Mouse (Mus musculus) frontal cortex, postnatal 10 days (tissue): ENCODE results near the gene Hes6.

Source experiments
- DNase-seq, 2 experiments: peaks; one replicate each; pipeline ENCODE4 v3.0.0; 2022; ENCODE audit warnings: low spot score in 2 of 2, mixed read lengths in 1 of 2

Gene Hes6

DNA sequence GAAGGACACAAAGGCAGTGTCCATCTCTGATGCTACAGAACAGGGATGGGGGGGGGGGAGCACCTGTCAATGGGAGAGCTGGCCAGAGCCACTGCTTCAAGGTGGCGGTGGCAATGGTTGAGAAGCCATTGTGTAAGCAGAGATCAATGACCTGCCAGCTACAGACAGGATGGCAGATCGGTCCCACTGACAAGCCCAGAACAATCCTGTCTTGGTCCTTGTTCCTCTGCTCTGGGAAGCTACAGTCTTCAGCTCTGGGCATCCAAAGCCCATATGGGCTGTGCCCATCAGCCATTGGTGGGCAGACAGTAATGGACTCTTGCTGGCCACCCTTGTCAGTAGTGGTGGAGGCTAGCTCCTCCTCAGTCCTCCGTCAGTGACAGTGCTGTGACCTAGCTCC is 28.0 kb upstream of the Hes6 start:
- DNase-seq, result no peak

DNA sequence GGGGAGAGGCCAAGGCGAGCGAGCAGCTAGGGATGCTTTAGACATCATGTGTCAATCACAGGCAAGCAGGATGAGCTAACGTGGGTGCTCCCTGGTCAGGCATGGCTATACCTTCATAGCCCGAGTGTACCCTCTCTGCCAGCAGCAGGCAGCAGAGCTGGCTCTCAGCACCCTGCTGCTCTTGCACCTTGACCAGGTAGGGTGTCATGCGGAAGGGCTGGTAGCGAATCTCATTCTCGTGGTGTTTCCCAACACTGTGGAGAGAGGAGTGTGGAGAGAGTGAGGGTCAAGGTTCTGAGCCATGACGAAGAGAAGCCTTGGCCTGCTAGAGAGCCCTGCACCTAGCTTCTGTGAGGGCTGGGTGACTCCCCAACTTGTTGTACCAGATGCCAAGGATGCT is 25.9 kb upstream of the Hes6 start:
- DNase-seq, result no peak

DNA sequence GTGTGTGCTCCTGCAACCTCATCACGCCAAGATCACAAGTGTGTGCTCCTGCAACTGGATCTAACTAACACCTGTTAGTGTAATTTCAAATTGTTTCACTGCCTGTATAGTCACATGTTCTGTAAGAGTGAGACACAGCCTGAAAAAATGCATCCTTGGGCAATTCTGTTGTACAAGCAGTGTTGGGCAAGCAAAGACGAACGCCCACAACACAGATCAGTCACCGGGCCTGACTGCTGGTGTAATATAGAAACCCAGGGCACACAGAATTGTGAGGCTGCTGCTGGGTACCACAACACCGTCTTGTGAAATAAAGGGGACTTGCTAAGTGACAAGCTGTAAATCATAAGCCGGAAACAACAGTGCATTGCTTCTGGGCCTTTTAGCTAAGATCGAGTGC is 23.7 kb upstream of the Hes6 start:
- no peak for DNase-seq

DNA sequence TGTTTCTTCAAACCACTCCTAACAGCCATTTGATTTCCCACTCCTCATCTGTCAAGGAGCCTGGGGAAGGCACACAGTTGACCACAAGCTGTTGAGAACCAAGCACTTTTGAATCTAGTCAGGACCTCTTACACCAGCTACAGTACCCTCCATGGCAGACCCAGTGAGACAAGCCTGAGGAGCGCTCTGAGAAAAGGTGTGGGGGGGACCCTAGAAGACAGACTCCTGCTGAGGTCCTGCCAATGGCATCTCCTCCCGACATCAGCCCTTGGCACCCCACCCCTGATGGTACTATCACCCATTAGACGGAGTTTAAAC is 23.2 kb upstream of the Hes6 start:
- no peak for DNase-seq

DNA sequence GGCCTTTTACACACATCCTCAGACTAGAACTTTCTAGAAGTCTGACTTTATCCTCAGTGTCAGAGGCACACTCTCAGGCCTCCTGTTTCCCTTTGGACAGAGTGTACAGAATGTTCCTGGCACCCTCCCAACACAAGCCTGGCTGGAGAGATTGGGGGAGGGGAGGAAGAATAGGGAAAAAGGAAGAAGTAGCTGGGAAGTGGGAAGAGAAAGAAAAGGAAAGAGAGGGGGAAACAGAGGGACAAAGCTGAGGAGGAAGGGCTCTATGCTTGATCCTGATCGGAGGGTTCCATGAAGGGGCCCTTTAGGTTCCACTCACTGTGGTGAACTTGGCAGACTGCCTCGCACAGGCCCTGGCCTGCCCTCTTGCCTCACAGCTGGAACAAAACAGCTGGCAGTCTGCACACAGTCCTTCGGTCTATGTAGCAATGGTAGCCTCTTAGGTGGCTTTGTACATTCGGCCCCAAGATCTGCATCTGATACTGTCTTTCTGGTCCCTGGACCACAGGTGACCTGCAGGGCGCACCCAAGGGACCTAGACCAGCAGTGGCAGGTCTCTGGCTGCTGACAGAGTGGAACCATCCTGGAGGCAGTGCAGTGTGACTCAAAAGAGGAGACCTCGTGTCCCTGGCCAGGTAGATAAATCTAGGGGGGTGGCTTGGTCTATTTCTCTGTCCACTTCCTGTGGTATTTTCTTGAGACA is 22.7 kb upstream of the Hes6 start:
- peak in 1 of 2 experiments; percentile 39 for DNase-seq

DNA sequence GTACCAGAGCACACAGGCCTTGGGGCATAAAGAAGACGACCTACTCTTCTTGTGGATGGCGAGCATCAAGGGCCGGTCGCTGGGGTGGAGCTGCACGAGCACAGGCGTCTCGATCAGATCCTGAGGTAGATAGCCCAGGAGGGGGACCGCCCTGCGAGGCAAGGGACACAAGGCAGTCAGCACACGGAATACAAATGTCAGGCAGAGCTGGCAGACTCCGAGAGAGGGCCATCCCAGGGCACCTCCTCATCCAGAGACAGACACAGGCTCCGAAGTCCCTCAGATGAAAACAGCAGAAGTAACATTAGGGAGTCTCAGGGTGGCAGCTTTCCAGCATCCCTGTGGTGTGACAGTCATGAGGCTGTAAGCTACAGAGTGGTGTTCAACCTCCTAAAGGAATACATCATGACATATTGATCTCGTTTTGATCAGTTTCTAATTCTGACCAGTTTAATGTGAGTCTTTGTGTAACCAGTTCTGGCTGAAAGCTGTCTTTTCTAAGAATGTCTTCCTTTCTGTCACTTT is 21.8 kb upstream of the Hes6 start:
- DNase-seq, result no peak

DNA sequence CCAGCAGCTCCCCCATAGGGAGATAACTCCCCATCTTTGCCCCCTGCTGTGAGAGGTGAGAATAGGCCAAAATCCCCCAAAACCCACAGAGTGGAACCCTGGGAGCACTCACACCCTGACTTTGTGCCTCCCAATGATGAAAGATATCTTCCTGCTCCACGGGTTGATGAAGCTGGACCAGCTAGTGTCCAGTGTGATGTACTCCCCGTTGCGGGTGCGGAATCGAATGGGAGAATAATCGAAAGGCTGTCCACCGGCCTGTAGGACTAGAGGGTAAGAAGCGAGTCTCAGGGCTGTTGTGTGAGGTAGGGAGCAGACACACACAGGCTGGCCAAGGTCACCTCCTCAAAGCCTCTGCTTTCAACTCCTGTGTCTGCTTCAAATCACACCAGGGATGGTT is 21.1 kb upstream of the Hes6 start:
- DNase-seq, result no peak

DNA sequence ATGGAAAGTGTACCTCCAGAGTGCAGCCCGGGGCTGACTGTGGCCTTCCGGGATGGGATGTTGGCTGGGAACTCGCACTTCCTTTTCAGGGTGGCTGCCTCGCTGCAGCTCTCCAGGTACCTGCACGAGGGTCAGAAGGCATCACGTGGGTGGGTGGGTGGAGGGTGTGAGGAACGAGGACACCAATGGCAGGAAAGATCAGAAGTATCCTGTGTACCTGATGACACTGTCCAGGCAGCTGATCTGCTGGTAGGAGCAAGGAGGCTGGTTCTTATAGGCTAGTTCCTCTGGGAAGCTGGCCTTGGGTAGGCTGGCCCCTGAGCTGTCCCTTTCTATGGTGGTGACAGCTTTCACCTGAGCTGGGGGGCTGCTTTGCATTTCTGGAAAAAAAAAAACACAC is 16.9 kb upstream of the Hes6 start:
- no peak for DNase-seq

DNA sequence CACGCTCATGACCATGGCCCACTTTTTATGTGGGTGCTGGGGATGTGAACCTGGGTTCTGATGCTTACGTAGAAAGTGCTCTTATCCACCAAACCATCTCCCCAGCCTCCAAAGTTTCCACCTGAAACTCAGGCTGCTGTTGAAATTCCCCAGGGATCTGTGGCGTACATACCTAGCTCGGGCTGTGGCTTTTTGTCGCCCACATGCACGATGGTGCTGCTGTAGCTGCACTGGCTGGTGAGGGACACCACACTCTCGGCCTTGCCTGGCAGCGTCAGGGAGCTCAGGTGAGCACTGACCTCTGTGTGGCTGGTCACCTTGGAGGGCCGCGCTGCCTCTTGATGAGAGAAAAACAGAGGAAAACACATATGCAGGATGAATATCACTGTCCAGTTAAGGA is 15.4 kb upstream of the Hes6 start:
- DNase-seq, result no peak

DNA sequence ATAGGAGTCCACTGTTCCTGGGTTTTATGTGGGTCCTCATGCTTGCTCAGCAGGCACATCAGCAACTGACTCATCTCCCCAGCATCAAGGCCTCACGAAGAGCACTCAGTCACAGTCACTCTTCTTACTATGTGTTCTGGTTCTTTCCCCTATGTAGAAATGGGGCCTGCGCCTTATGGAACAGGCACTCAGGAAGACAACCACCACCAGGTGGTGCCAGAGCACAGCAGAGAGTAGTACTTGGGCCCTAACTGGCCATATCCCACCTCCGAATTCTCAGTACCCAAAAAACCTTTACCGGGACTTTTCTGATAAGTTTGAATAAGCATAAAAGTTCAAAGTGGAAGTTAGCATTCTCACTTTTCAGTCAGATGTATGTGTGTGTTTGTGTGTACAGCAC is 14.8 kb upstream of the Hes6 start:
- DNase-seq, result peak in 1 of 2 experiments; percentile 73

DNA sequence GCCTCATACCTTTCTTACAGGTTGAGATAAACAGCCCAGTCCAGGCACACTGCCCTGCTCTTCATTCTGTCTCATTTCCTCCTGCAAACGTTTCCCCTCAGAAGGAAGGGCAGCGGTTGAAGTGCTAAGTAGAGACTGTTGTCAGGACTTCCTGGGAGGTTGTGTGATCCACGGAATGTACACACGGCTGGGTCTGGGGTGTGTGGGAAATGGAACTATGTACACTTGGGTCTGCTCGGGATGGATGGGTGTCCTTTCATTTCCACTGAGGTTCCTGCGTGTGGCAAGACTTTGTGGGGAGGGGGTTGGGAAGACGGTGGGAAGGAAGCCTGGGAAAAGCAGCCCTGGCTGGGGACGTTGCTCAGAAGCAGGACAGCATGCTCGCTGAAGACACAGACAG is 12.6 kb upstream of the Hes6 start:
- no peak for DNase-seq

DNA sequence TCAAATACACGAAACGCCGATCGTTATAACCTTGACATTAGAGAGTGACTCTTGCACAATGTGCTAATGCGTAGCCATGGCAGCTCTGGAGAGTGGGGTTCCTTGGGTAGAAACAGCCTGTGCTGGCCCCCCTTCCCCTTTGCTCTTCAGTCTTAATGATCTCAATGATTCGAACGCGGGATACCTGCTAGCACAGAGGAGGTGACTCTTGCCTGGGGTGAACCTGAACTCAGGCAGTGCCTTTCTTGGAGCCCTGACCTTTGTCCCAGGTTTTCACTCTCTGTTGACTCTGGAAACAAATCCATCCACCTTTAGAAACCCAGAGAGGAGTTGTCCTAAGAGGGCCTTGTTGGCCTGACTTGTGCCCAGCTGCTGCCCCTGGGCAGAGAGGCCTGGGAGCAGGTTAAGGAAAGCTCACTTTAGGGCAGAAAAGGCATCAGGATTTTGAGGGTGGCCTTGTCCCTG is 6.8 kb upstream of the Hes6 start:
- no peak for DNase-seq

DNA sequence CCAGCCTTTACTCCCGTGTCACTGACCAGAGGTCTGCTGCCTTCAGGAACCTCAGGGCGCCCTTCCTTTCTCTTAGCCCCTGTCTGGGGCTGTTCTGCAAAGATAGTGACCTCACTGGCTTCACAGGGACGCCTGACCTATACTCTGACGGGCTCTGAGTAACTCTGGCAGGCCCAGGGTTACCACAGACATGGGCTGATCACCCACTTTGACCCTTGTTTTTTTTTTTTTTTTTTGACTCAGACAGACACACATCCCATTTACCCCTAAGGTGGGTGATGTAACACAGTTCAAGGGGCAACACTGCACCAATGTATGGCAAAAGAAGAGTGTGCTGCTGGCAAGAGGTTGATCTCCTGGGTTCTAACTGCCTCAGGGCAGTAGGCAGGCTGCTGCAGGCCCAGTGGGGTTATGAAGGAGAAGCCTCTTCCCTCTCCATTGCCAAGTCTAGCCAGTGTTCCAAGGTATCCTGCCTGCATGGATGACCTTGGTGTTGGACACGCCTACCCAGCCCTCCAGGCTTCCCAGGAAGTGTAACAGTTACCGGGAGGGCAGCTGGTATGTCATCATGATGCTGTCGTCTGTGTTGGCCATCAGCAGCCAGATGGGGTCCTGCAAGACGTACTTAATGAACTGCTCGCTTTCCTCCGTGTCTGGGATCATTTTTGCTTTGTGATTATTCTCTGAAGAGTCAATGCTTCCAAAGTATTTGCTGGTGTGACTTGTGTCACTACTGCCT is 6.2 kb upstream of the Hes6 start:
- no peak for DNase-seq

DNA sequence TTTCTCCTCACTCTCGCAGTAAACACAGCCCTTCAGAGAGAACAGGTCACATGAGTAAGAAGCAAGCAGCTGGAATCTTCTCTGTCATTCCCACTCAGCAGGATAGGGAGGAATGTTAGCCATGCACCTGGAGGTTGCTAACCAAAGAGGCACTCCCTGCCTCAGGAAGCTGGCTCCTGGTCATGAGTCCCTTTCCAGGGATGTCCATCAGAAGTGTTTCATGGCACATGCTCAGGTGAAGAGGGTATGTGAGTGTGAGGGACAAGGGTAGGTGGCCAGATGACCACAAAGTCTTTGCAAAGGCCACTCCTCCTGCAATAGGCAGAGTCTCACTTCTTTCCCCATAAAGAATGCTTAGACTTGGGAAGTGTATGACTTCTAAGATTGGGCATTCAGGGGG is 4.2 kb upstream of the Hes6 start:
- no peak for DNase-seq

DNA sequence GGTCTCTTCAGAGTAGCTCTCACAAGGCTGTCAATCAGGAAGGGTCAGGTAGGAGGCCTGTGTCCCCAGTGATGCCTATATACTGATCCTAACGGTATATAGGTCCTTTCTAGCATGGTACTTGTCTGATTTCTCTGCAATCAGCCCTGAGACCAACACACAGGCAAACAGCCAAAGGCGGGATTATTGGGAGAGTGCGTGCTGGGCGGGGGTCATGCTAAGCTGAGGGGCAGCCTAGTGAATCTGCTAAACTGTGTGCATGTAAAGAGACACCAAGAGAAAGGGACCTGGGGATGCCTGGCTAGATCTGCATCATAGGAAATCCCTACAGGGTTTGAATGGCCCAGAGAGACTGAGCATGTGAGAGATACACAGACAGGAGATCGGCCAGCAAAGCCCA is 1.5 kb upstream of the Hes6 start:
- DNase-seq, result no peak

DNA sequence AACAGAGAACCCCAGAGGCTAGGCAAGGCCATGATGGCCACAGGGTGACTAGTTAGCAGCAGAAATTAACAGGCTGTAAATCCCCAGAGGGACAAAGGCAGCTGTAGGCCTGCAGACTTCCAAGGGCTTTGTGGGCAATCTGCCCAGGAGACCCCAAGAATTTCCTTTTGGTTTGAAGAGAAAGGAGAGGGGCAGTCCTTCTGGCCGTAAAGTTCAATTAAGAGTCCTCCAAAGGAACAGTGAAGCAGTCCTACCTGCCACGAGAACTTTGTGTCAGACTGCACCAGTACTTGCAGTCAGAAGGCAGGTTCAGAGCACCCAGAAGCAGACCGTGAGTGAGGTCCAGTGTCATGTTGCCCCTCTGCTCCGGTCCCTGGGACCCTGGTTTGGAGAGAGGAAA is 1.1 kb upstream of the Hes6 start:
- no peak for DNase-seq

DNA sequence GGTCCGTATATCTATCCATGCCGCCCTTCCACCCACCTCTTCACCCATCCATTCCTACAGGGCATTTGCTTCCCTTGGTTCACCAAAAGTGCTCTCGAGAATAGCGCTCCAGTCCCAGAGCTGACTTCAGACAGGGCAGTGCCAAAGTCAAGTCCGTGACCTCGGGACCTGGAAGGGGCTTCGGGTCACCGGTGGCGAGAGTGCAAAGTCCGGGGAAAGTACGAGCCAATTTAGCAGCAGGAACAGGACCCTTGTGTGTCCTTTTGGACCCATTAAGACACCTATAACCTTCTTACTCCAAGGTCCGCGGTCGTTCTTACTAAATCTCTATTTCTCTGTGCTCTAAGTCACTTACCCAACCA is 321 bp downstream of the Hes6 start:
- DNase-seq, result no peak

DNA sequence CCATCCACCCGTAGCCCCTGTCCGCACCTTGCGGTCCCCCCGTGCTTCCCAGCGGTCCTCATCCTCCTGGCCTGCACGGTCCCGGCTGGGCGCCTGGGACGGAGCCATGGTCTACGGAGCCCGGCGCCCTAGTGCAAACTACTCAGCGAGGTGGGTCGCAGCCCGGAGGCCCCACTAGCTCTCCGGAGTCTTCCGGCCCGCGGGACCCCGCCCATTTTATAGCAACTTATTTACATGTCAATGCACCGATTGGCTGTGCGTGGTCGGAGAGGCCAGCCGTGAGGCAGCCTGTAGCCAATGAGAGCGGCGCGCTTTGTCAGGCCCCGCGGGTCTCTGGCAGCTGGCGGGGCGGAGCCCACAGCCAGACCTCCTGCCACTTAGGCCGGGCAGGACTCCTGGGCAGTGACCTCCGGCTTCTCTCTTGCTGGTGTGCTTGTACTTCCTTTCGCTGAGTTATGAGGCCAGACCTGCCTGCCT is 770 bp downstream of the Hes6 start:
- peak; percentile 92 to 94 for DNase-seq

DNA sequence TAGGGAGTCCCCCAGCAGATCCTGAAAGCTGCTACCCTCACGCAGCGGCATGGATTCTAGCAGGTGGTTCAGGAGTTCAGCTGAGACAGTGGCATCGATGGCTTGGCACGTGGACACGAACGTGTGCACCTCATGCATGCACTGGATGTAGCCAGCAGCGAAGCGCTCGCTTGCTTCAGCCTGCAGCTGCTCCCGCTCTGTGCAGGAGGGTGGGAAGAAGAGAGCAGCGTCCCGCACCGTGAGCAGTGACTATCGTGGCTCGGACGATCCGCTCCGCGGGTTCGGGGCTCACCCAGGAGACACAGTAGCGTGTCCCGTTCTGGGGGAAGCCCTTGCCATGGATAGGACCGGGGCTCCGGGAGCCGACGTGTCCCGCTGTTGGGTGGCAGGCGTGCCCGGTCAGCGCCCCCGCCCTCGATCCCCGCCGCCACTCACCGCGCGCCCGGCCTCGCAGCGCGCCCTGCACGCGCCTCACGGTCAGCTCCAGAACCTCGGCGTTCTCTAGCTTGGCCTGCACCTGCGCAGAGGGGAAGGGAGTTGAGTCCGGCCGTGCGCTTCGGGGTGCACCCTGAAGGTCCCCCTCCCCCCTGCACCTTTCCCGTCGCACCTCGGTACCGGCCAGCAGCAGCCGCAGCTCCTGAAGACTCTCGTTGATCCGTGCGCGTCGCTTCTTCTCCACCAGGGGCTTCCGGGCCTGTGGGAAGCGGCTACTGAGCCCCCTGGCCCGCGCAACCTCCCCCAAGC is 1.4 kb downstream of the Hes6 start:
- DNase-seq, result peak in 1 of 2 experiments; percentile 25

DNA sequence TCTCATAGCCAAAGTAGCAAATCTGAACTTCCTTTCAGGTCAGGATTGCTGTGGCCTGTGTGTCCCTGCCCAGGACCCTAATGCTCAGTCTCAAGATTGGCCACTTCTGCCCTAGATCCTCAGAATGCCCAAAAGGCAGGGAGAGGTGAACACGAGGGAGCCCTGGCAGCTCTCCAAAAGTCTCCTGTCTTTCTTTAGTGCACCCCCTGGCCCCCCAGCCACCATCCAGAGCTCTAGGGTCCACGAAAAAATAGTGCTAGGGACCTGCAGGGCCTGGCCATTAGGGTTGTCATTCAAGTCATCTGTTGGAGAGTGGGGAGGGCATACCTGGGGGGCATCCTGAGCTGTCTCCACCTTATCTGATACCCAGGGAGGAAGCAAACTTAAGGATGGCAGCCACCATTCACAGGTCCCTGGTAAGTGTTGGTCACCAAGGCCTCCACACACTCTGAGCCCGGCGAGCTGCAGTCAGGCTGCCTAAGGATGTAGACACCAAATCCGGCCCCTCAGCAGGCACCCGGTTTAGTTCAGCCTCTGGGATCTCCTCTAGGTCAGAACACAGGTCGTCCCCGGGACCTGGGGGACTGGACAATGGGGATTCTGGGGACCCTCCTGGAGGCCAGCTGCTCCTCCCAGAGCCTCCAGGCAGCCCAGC is 2.1 kb downstream of the Hes6 start:
- DNase-seq, result no peak

DNA sequence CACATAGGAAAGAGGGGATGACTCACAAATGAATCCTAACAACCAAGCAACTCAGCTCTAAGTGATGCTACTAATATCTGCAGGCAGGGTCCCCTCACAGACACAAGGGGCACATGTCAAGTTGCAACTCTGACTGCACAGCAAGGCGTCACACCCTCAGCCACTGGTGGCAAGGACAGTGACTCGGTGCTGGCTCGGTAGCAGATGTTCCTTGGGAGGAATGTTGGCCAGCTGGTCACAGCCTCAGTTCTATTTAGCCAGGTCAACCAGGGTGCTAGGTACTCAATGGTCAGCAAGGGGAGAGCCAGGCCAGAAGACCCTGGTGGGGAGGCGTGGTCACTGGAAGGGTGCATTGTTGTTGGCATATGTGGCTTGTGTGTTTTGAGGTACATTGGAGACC is 6.0 kb downstream of the Hes6 start:
- DNase-seq, result no peak
